Mouse (Mus musculus): Measurements from ENCODE around the gene Pfn3. TPM values are rescaled to one million over a fixed set of nuclear protein-coding genes. Genes with fewer than 3 reads are reported as not detected.

Pfn3 gene
- polyA plus RNA-seq, 1 experiment from 2014 or later, result not detected

DNA sequence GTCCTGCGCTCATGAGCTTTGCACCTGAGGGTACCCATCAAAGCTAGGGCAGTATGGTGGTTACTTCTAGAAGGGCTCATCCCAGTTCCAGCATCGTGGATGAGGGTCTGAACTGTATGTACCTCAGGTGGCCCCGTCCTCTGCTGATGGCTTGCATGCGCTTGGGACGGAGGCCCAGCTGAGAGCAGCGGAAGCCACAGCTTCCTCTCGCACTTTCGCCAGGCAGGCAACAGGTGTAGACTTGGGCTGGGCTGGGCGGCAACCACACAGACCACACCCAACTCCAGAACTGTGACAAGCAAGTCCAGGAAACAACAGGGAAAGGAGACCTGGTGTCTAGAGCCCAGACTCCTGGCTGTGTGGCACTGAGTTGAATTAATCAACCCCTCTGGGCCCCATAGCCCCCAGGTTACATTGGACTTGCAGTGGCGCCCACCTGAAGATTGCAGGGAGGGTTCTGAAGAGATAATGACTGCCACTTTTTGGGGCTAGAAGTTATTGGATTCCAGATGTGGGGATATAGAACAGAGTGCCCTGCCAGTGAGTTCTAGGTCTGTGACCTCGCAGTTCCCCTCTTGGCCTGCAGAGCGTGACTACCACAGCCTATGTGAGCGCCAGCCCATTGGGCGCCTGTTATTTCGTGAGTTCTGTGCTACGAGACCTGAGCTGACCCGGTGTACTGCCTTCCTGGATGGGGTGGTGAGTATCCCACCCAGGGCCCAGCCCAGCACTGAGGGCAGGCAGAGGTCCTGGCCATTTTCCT, 34.8 kb upstream of the Pfn3 start:
- WGBS, result 85% methylated on average over 17 of the region's 17 CpGs
- no peak overlapping the region for H3K9ac ChIP-seq (replicated peaks; ENCODE audit: low read depth, low read length)
- ATAC-seq (ENCODE audit: insufficient number of reproducible peaks, insufficient read depth, low FRiP score, low read depth), result no peak
- no peaks in the 10 kb centered on the region for H3K27me3 ChIP-seq (ENCODE audit: control insufficient read depth, insufficient read depth, low read length)
- H3K36me3 ChIP-seq (ENCODE audit: control insufficient read depth, insufficient read depth, low read length), result peaks cover 49% of the 10 kb centered on the region
- no peaks in the 10 kb centered on the region for H3K9me3 ChIP-seq (ENCODE audit: control insufficient read depth, low read depth, low read length)
- no peak overlapping the region for H3K4me2 ChIP-seq (replicated peaks; ENCODE audit: low read depth, low read length)
- H3K27ac ChIP-seq (ENCODE audit: low read length), result no peak overlapping the region
- peaks cover 3% of the 10 kb centered on the region; the same call in 1 of the 2 replicates for H3K4me1 ChIP-seq (ENCODE audit: control insufficient read depth, insufficient read depth, low read length)
- H3K4me3 ChIP-seq (ENCODE audit: low read depth, low read length), result no peak overlapping the region

DNA sequence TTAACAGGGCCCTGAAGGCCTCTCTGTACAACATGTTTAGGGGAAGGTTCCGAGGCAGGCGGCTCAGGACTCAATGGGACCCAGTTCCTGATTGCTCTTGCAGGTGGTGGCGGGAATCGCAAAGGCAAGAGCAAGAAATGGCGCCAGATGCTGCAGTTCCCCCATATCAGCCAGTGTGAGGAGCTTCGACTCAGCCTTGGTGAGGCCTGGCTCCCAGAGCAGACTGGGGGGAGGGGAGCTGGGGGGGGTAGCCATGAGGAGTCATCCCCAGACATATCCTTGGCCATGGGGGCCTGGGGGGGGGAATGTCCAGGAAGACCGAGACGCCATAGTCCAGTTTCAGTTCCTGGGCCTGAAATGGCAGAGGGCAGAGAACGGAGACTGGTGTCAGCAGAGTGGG, 34.2 kb upstream of the Pfn3 start:
- Histone ChIP-seq H3K9me3 (ENCODE audit: control insufficient read depth, low read depth, low read length) (no peaks in the 10 kb centered on the region), H3K4me3 (ENCODE audit: low read depth, low read length) (no peak overlapping the region), H3K9ac (replicated peaks; ENCODE audit: low read depth, low read length) (no peak overlapping the region), H3K4me1 (ENCODE audit: control insufficient read depth, insufficient read depth, low read length) (peaks cover 3% of the 10 kb centered on the region; the same call in 1 of the 2 replicates), H3K36me3 (ENCODE audit: control insufficient read depth, insufficient read depth, low read length) (peaks cover 45% of the 10 kb centered on the region), H3K27ac (ENCODE audit: low read length) (no peak overlapping the region), H3K4me2 (replicated peaks; ENCODE audit: low read depth, low read length) (no peak overlapping the region), H3K27me3 (ENCODE audit: control insufficient read depth, insufficient read depth, low read length) (no peaks in the 10 kb centered on the region)
- ATAC-seq (ENCODE audit: insufficient number of reproducible peaks, insufficient read depth, low FRiP score, low read depth), result no peak
- WGBS, result 90% methylated on average over 9 of the region's 9 CpGs

DNA sequence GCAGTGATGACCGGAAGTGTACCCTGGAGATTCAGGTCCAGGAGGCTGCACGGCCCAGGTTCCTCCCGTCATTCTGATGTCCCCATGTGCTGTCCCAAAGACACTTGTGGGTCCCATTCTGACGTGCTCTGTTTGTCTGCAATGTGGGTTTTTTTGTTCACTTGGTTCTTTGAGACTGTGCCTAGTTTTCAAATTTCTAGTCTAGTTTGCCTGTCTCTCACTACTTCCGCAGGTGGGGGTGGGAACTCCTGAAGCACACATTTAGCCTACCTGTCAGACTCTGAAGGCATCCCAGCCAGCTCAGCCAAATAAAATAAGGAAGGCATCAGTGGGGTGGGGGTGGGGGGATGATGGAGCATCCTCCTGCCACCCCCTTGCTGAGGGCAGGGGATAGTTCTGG, 33.1 kb upstream of the Pfn3 start:
- no peak overlapping the region for H3K27ac ChIP-seq (ENCODE audit: low read length)
- no peak for ATAC-seq (ENCODE audit: insufficient number of reproducible peaks, insufficient read depth, low FRiP score, low read depth)
- H3K27me3 ChIP-seq (ENCODE audit: control insufficient read depth, insufficient read depth, low read length), result no peaks in the 10 kb centered on the region
- no peak overlapping the region for H3K4me2 ChIP-seq (replicated peaks; ENCODE audit: low read depth, low read length)
- peaks cover 8% of the 10 kb centered on the region; the same call in 1 of the 2 replicates for H3K4me1 ChIP-seq (ENCODE audit: control insufficient read depth, insufficient read depth, low read length)
- WGBS, result 94% methylated on average over 5 of the region's 5 CpGs
- peaks cover 34% of the 10 kb centered on the region for H3K36me3 ChIP-seq (ENCODE audit: control insufficient read depth, insufficient read depth, low read length)
- no peaks in the 10 kb centered on the region for H3K9me3 ChIP-seq (ENCODE audit: control insufficient read depth, low read depth, low read length)
- no peak overlapping the region for H3K9ac ChIP-seq (replicated peaks; ENCODE audit: low read depth, low read length)
- no peak overlapping the region for H3K4me3 ChIP-seq (ENCODE audit: low read depth, low read length)

DNA sequence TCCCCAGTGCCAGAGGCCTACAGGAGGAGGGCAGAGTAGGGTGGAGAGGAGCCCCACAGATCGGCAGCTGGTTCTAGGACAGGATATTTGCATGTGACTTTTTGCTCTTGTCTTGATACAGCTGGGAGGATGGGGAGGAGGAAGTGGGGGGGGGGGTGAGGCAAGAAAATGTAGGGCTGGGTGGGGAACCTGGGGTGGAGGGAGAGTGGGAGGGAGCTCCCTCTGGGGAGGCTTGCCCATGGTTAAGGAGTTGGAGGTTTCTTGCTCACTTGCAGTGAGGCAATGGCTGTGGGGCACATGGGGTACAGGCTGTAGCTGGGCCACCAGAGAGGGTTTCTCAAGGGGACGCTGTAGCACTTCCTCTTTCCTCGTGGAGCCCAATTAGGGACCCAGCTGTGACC, 32.5 kb upstream of the Pfn3 start:
- ATAC-seq (ENCODE audit: insufficient number of reproducible peaks, insufficient read depth, low FRiP score, low read depth), result no peak
- H3K4me1 ChIP-seq (ENCODE audit: control insufficient read depth, insufficient read depth, low read length), result peaks cover 8% of the 10 kb centered on the region; the same call in 1 of the 2 replicates
- H3K9me3 ChIP-seq (ENCODE audit: control insufficient read depth, low read depth, low read length), result no peaks in the 10 kb centered on the region
- no peaks in the 10 kb centered on the region for H3K27me3 ChIP-seq (ENCODE audit: control insufficient read depth, insufficient read depth, low read length)
- WGBS, result 40% methylated on average over 3 of the region's 3 CpGs
- no peak overlapping the region for H3K27ac ChIP-seq (ENCODE audit: low read length)
- no peak overlapping the region for H3K4me3 ChIP-seq (ENCODE audit: low read depth, low read length)
- H3K9ac ChIP-seq (replicated peaks; ENCODE audit: low read depth, low read length), result no peak overlapping the region
- peaks cover 28% of the 10 kb centered on the region for H3K36me3 ChIP-seq (ENCODE audit: control insufficient read depth, insufficient read depth, low read length)
- no peak overlapping the region for H3K4me2 ChIP-seq (replicated peaks; ENCODE audit: low read depth, low read length)

DNA sequence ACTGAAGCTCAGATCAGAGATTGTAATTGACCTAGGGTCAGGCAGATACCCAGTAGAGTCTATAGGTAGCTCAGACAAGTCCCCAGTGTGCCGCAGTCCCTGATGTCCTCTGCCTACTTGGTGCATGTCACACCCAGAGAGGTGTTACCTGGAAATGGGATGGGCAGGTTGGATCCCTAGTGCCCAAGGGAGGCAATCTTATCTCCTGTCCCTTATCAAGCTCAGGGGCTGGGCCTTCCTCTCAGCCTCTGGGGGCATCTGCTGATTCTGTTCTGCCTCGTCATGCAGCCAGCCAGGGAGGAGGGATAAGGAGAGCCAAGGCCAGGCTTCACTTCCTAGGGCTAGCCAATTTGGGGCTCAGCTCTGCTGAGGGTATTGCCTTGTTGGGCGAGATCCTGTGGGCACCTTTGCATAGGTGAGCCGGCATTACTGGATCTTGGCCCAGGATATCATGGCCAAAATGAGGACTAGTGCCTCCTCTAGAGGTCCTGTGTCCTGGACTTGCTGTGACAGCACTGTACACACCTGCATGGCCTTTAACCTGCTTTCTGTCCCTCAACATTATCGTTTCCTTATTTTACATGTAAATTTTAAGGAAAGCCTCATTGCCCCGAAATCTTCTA, 31.6 kb upstream of the Pfn3 start:
- WGBS, result 80% methylated on average over 6 of the region's 6 CpGs
- Histone ChIP-seq H3K4me2 (replicated peaks; ENCODE audit: low read depth, low read length) (peak overlapping the region; percentile 78), H3K4me3 (ENCODE audit: low read depth, low read length) (peak overlapping the region; percentile 83), H3K4me1 (ENCODE audit: control insufficient read depth, insufficient read depth, low read length) (peaks cover 8% of the 10 kb centered on the region; the same call in 1 of the 2 replicates), H3K36me3 (ENCODE audit: control insufficient read depth, insufficient read depth, low read length) (peaks cover 19% of the 10 kb centered on the region), H3K9me3 (ENCODE audit: control insufficient read depth, low read depth, low read length) (no peaks in the 10 kb centered on the region), H3K27me3 (ENCODE audit: control insufficient read depth, insufficient read depth, low read length) (no peaks in the 10 kb centered on the region), H3K27ac (ENCODE audit: low read length) (no peak overlapping the region), H3K9ac (replicated peaks; ENCODE audit: low read depth, low read length) (peak overlapping the region; percentile 96; the same call in 1 of the 2 replicates)
- ATAC-seq (ENCODE audit: insufficient number of reproducible peaks, insufficient read depth, low FRiP score, low read depth), result no peak

DNA sequence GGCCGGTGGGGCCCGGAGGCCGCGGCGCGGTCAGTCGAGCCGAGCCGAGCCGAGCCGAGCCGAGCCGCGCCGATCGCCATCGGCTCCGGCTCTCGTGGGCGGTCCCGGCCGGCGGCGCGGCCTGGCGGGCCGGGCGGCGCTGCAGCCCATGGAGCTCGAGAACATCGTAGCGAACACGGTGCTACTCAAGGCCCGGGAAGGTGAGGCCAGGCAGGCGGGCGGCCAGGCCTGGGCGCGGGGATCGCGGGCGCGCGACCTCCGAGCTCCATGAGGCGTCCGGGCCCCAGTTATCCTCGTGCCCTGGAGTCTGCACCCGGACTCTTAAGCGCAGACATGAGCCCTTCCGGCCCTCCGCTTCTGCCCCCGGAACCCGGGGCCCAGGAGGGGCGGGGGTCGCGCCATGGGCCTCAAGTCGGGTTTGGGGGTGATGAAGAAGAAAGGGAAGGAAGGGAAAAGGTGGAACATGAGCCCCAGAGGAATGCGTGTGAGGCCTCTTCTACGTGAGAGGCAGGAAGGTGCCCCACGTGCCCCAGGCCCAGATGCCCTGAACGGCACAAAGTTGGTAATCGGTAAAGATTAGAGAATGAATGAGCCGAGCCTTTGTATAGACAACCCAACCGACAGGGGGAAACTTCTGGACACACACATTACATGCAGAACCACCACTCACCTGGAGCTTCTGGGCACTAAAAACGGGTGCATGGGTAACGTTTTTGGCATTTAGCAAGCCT, 30.5 kb upstream of the Pfn3 start:
- Histone ChIP-seq H3K4me3 (ENCODE audit: low read depth, low read length) (peak overlapping the region; percentile 83), H3K27me3 (ENCODE audit: control insufficient read depth, insufficient read depth, low read length) (no peaks in the 10 kb centered on the region), H3K9ac (replicated peaks; ENCODE audit: low read depth, low read length) (peak overlapping the region; percentile 96), H3K27ac (ENCODE audit: low read length) (peak overlapping the region; percentile 97), H3K36me3 (ENCODE audit: control insufficient read depth, insufficient read depth, low read length) (peaks cover 8% of the 10 kb centered on the region), H3K4me1 (ENCODE audit: control insufficient read depth, insufficient read depth, low read length) (peaks cover 8% of the 10 kb centered on the region; the same call in 1 of the 2 replicates), H3K9me3 (ENCODE audit: control insufficient read depth, low read depth, low read length) (no peaks in the 10 kb centered on the region), H3K4me2 (replicated peaks; ENCODE audit: low read depth, low read length) (peak overlapping the region; percentile 78)
- 0 out of 2 replicates have a peak, but pooled peaks have one; percentile 17 for ATAC-seq (ENCODE audit: insufficient number of reproducible peaks, insufficient read depth, low FRiP score, low read depth)
- WGBS, result 1% methylated on average over 57 of the region's 66 CpGs

DNA sequence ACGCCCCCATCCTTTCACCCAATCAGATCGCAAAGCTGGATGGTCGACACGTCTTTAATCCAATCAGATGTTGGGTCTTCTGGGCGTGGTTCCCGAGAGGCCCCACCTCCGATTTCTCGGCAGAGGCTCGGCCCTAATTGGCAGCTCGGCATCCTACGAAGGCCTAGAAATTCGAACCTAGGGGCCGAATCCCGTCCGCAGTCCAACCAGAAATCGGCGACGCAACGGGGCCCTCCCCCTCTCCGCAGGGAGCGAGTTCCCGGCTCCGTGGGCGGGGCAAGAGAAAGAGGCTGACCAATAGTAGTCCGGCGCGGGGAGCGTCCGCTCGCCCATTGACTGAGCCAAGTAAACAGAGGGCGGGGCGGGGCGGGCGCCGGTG, 29.9 kb upstream of the Pfn3 start, which contains the start of gene Grk6:
Gene Grk6 (plus strand): TSS at position 136 of the 379 bp plus-strand sequence.
- WGBS, result 0% methylated on average over 34 of the region's 35 CpGs
- Histone ChIP-seq H3K9ac (replicated peaks; ENCODE audit: low read depth, low read length) (peak within 1 kb of the TSS; percentile 96), H3K4me3 (ENCODE audit: low read depth, low read length) (peak within 1 kb of the TSS; percentile 83), H3K36me3 (ENCODE audit: control insufficient read depth, insufficient read depth, low read length) (peaks cover 2% of the 10 kb centered on the region; the same call in 1 of the 2 replicates), H3K9me3 (ENCODE audit: control insufficient read depth, low read depth, low read length) (no peaks in the 10 kb centered on the region), H3K27me3 (ENCODE audit: control insufficient read depth, insufficient read depth, low read length) (no peaks in the 10 kb centered on the region), H3K4me1 (ENCODE audit: control insufficient read depth, insufficient read depth, low read length) (peaks cover 8% of the 10 kb centered on the region; the same call in 1 of the 2 replicates), H3K27ac (ENCODE audit: low read length) (peak within 1 kb of the TSS; percentile 97), H3K4me2 (replicated peaks; ENCODE audit: low read depth, low read length) (peak within 1 kb of the TSS; percentile 78)
- ATAC-seq (ENCODE audit: insufficient number of reproducible peaks, insufficient read depth, low FRiP score, low read depth), result peak; percentile 96

DNA sequence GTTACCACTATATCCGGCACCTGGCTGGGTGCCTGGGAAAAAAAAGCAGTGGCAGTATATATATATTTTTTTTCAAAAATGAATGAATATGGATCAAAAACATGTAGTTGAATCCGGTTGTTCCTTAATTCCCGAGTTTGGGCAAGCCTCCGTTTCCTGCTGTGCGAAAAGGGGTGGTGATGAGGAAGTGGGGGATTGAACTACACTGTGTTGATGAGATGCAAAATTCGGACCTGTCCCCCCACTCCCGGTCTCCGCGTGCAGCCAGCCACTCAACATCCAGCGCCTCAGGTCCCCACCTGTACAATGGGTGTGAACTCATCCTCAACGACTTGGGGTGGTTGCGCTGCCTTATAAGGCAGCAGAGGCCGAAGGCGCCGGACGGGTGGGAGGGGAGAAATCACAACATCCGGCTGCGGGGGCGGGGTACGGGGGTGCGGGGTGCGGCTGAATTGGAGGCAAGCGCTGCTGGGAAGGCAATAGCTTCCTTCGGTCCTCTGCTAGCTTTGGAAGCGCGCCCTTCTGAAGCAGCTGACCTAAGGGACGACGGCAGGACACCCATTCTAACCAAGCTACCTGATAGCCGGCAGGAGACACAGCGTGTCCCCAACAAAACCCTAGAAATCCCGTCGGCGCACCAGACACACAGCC, 29.4 kb upstream of the Pfn3 start:
- WGBS, result 1% methylated on average over 33 of the region's 33 CpGs
- H3K4me3 ChIP-seq (ENCODE audit: low read depth, low read length), result peak overlapping the region; percentile 83
- no peaks in the 10 kb centered on the region for H3K36me3 ChIP-seq (ENCODE audit: control insufficient read depth, insufficient read depth, low read length)
- peaks cover 8% of the 10 kb centered on the region; the same call in 1 of the 2 replicates for H3K4me1 ChIP-seq (ENCODE audit: control insufficient read depth, insufficient read depth, low read length)
- no peaks in the 10 kb centered on the region for H3K9me3 ChIP-seq (ENCODE audit: control insufficient read depth, low read depth, low read length)
- peak overlapping the region; percentile 97 for H3K27ac ChIP-seq (ENCODE audit: low read length)
- peak; percentile 80 for ATAC-seq (ENCODE audit: insufficient number of reproducible peaks, insufficient read depth, low FRiP score, low read depth)
- H3K9ac ChIP-seq (replicated peaks; ENCODE audit: low read depth, low read length), result peak overlapping the region; percentile 33; the same call in 1 of the 2 replicates
- no peaks in the 10 kb centered on the region for H3K27me3 ChIP-seq (ENCODE audit: control insufficient read depth, insufficient read depth, low read length)
- peak overlapping the region; percentile 56 for H3K4me2 ChIP-seq (replicated peaks; ENCODE audit: low read depth, low read length)

All from stomach, embryonic 14.5 days (tissue).